Mouse (Mus musculus): ENCODE results near the gene Rsg1.

DNA sequence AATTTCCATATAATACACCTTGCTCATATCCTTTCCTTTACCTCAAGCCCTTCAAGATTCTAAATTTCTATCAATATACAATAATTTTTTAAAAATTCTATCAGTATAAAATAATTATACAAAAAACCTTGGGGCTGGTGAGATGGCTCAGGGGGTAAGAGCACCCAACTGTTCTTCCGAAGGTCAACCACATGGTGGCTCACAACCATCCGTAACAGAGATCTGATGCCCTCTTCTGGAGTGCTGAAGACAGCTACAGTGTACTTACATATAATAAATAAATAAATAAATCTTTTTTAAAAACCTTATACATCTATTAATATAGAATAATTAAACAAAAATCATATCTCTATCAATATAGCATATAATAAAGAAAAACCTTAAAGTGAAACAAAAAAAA is 8.1 kb downstream of the Rsg1 start:
- TF ChIP-seq CTCF (IDR thresholded peaks at IDR 0.05; ENCODE audit: insufficient read depth, low read depth, low read length): no peak
- no peak for TF ChIP-seq POLR2A (IDR thresholded peaks at IDR 0.05; ENCODE audit: insufficient read depth, low read depth, low read length)
